Mouse (Mus musculus) kidney, adult 18-20 months (tissue): ENCODE results near the gene St3gal5.
"Not testable (repeated sequence)": the region's sequence is repeated elsewhere in the genome, so short reads cannot be mapped to it uniquely, and the experiment has no call there.

Experiments
- DNase-seq: peaks from one replicate; pipeline ENCODE4 v3.0.0; 2021

St3gal5 gene

GRCm38 (mm10) chr6:72097181-72097995 lies at the start of gene St3gal5:
TSS of gene St3gal5 (plus strand) at chr6:72097592.
- peak; percentile 84 for DNase-seq

DNA sequence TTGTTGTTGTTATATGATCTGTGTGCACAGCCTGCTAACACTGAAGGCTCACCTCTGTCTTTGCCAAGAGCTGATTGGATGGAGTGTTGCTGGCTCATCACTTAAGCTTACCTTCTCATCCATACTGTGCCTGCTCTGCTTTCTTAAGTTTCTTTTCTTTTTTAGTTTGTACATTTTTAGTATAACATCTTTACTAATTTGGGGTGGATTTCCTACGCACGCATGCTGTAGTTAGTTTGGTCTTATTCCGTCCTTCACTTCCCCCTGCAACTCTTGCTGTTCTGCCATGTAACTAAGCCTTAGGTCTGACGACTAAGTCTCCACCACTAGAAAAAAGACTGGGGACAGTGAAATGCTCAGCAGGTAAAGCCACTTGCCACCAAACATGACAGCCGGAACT lies 48.7 kb upstream of the St3gal5 start:
- no peak for DNase-seq

DNA sequence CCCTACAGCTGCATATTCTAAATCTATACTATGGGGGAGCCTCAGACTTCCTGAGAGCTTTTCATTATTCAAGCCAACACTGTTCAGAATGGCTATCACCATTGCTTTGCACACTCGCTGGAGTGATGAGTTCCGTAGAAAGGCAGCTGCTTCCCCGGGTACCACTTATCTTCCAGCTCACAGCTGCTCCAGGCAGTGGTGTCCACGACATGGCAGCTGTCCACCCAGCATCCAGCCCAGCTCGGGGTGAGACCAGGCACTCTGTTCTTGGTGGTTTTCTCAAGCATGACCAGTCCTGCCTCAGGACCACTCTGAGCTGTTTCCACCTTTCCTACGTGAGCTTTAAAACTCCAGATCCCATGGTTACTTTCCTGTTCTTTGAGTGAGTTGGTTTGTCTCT lies 47.5 kb upstream of the St3gal5 start:
- DNase-seq = no peak

DNA sequence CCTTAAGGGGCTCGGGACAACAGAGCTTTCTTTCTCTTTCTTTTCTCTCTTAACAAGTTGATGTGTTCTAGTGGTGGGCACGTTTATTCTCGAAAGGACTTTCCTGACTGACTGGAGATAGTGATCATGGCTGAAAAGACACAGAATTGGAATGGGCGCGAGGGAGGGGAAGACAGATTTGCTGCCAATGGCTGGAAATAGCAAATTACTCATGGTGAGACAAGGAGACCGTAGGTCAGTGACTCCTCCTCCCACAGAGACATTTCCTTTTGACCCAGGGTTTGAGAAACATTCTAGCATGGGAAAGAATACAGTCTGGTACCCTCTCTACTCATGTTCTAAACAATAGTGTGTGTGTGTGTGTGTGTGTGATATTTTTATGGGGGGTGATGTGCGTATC lies 46.6 kb upstream of the St3gal5 start:
- no peak for DNase-seq

- no peak for DNase-seq
These were observed 46.1 kb upstream of the St3gal5 start for GRCm38 (mm10) chr6:72051247-72051646.

- DNase-seq = no peak
These were observed 45.6 kb upstream of the St3gal5 start for GRCm38 (mm10) chr6:72051757-72052156.

GRCm38 (mm10) chr6:72056548-72056947 lies 40.8 kb upstream of the St3gal5 start:
- DNase-seq = no peak

GRCm38 (mm10) chr6:72058398-72058889 lies 38.9 kb upstream of the St3gal5 start:
- no peak for DNase-seq

DNA sequence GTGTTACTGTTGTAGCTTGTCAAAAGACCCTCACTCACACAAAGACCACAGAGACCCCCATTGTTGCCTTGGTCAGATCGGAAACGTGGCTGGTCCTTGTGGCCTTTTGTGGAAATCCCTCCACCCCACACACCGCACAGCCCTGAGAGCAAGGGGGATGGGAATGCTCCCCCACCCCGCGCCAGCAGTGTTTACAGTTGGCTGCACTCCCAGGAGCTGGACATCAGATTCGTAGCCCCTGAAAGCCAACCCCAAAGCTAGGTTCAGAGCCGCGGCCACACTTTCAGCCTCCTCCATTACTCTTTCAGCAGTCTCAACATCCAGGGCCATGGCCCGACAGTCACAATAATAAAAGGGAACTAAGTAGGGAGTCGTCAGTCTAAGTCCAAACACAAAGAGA lies 36.7 kb upstream of the St3gal5 start:
- not testable (repeated sequence) for DNase-seq

DNA sequence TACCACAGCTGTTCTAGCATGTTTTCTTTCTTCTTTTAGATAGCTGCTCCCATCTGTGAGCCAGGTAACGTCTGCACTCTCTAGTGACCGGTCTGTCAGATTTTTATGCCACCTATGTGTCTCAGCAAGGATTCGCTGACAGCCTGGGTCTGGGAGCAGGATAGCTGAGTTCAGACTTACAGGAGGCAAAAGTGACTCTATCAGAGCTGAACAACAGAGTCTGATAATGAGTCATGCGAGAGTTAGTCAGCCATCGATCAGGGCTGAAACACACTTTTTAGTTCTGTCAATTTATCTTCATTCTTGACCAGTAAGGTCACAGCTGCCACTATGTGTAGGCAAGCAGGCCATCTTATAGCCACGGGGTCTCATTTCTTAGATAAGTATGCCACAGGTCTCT lies 33.7 kb upstream of the St3gal5 start:
- DNase-seq = no peak

DNA sequence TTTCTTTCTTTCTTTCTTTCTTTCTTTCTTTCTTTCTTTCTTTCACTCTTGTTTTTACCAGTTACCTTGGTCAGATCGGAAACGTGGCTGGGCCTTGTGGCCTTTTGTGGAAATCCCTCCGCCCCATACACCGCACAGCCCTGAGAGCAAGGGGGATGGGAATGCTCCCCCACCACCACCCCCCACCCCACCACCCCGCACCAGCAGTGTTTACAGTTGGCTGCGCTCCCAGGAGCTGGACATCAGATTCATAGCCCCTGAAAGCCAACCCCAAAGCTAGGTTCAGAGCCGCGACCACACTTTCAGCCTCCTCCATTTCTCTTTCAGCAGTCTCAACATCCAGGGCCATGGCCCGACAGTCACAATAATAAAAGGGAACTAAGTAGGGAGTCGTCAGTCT lies 31.4 kb upstream of the St3gal5 start:
- DNase-seq = no peak

DNA sequence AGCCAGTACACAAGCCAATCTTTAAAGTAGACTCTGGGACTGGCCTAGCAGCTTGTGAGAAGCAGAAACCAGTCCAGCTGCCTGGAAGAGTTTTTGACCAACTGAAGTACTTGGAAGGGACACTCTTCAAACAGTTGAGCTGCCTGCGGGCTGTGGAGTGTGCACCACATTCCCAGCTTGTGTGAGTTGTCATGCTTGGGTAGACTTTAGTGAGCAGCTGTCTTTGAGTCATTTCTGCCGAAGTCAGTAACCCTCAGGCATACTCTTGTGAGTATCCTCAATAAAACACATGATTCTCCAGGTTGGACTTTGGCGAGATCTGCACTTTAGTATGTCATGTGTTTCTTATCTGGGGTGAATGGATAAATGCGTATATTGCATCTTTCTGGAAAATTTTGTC lies 29.0 kb upstream of the St3gal5 start:
- DNase-seq = no peak

GRCm38 (mm10) chr6:72071281-72071870 lies 26.0 kb upstream of the St3gal5 start:
- DNase-seq = peak; percentile 4

- no peak for DNase-seq
These were observed 23.6 kb upstream of the St3gal5 start for GRCm38 (mm10) chr6:72073781-72074180.

DNA sequence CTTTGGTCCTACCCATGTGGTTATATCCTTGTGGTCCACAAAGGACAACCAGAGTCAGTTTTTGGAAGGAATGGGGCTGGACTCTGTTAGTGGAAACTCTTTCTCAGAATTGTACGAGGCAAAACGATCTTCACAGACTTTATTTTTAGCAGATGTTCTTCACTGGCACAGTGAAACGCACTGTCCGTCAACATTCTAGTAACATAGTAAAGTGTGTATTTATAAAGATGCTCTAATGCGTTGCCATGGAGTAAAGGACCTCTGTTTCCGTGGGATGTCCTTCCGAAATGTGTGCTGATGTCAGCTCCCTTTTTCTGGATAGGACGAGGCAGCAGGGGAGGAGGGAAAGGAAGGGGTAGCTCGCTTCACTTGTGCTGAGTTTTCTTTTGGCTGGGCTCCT lies 20.9 kb upstream of the St3gal5 start:
- no peak for DNase-seq

DNA sequence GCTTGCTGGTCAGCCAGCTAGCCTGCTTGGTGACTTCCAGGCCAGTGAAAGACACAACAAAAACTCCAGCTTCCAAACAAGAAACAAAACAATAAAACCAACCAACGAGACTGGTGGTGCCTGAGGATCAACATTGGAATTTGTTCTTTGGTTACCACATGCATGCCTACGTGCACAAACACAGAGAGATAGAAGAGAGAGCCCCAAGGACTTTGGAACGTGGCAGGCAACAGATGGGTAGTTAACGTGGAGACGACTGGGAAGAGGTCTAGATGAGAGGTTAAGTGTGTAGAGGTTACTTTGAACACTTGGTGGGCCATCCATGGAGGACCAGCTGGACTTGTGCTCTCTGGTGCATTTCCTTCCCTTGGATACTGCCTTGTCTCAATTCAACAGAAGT lies 19.2 kb upstream of the St3gal5 start:
- no peak for DNase-seq

DNA sequence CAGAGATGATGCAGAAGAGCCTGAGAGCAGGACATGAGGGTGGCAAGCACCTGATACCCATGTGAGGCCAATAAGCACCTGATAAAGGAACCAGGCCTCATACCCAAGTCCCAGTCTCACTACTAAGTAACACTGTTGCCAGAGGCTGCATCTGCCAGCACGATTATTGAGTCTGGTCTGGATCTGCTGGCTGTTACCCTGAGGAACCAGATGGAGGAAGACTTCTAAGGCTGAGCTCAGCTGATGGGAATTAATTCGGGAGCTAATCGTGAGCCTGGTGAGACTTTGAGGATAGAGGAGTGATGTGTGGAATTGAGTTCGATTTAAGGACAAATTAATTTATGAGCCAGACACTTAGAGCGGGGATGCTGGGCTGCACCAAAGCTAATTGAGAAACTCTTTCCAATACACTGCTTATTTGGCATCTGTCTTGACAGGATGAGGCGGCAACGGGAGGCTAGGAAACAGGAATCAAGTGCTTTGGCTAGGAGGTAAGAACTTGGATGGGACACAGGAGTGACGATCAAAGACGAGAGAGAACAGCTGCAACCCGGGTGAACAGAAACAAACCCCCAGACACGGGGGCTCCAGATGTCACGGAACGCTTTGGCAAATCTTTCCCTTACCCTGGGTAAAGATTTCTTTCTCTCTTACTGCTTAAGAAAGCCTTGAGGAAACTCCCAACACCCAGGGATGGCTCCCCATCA lies 15.9 kb upstream of the St3gal5 start:
- DNase-seq = no peak

- no peak for DNase-seq
These were observed 10.0 kb upstream of the St3gal5 start for GRCm38 (mm10) chr6:72087402-72087801.

- DNase-seq = no peak
These were observed 7.5 kb upstream of the St3gal5 start for GRCm38 (mm10) chr6:72089865-72090264.

DNA sequence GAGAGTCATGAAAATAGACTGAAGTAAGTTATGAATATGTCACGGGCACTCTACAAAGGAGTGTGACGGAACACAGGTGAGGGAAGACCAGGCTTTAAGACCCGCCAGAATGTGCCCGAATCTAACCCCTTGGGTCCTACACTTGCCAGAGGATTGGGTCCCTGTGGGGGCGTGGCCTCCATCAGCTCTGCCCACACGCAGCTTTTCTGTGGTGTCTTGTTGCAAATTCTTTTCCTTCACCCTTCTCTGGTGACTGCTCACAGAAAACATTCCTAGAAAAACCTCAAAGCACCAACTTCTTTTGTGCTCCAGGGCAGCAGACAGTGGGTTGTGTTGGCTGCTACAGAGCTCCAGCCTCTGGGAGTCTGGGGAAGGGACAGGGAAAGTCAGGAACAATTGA lies 6.4 kb upstream of the St3gal5 start:
- DNase-seq = no peak

GRCm38 (mm10) chr6:72093121-72093520 lies 4.3 kb upstream of the St3gal5 start:
- DNase-seq = no peak

DNA sequence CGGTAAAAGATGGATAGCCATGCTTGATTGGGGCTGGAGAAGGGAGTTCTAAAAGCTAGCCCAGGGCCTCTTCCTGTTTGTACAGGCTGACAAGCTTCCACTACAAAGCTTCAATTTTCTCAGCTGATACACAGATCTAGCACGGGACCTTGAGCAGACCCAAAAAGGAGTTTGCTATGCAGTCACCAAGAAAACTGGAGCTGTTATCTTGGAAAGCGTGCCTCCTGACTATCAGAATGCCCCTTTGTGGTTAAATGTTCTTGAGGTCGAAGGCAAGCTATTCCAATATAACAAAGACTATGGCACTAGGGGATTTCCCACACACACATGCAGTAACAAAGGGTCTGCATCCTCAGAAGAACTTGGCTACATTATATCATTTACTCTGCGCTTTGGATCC lies 1.2 kb upstream of the St3gal5 start:
- DNase-seq = peak; percentile 7

- DNase-seq = no peak
These were observed 723 bp upstream of the St3gal5 start for GRCm38 (mm10) chr6:72096669-72097068.
